Mouse (Mus musculus) forebrain, embryonic 12.5 days (tissue): ENCODE data around the gene Gpr1. TPM values are rescaled to one million over a fixed set of nuclear protein-coding genes. Genes with fewer than 3 reads are reported as not detected.
A peak's percentile ranks its signal among the peaks of the same experiment; 100 is the strongest.

Experiments
- ATAC-seq: fragments of 200-750 bp; cut with Nextera tagmentation; 2 replicates; pipeline ENCODE4 v1.8.0; 2017; ENCODE audit warnings: moderate TSS enrichment; ENCODE audit not compliant: low FRiP score
- H3K27ac ChIP-seq: fragments of 300-500 bp; sonication (generic); 2 replicates; pipeline ENCODE4 v1.5.1; 2016; ENCODE audit warnings: mild to moderate bottlenecking
- H3K27me3 ChIP-seq: fragments of 300-500 bp; sonication (generic); 2 replicates; pipeline ENCODE4 v1.6.1; 2016; ENCODE audit warnings: mild to moderate bottlenecking
- H3K36me3 ChIP-seq: fragments of 300-500 bp; sonication (generic); replicated peaks from 2 replicates; pipeline ENCODE4 v1.6.1; 2016; ENCODE audit warnings: mild to moderate bottlenecking
- H3K4me1 ChIP-seq: fragments of 300-500 bp; sonication (generic); 2 replicates; pipeline ENCODE4 v1.6.1; 2016
- H3K4me2 ChIP-seq: fragments of 300-500 bp; sonication (generic); 2 replicates; pipeline ENCODE4 v1.6.1; 2016; ENCODE audit warnings: mild to moderate bottlenecking, moderate library complexity
- H3K4me3 ChIP-seq: fragments of 300-500 bp; sonication (generic); replicated peaks from 2 replicates; pipeline ENCODE4 v1.5.1; 2016; ENCODE audit warnings: mild to moderate bottlenecking
- H3K9ac ChIP-seq: fragments of 300-500 bp; sonication (generic); 2 replicates; pipeline ENCODE4 v1.6.1; 2016; ENCODE audit warnings: mild to moderate bottlenecking
- H3K9me3 ChIP-seq: fragments of 300-500 bp; sonication (generic); 2 replicates; pipeline ENCODE4 v1.6.1; 2016
- WGBS: fragments of 180-500 bp; shearing (Covaris S2); methylation state at CpG from one replicate; pipeline ENCODE4 v1.1.7; 2016; 5-methylcytosine and 5-hydroxymethylcytosine counted together
- polyA plus RNA-seq: library from polyadenylated mRNA; unstranded; fragments of >200 nt; fragmentation: Nextera tagmentation; extraction: Ambion mirVana; gene quantifications from 2 replicates; pipeline ENCODE4 v1.2.1, GENCODE M21; 2016

Gpr1 gene
- 0.36 and 0.59 TPM in 2 replicates for polyA plus RNA-seq

DNA sequence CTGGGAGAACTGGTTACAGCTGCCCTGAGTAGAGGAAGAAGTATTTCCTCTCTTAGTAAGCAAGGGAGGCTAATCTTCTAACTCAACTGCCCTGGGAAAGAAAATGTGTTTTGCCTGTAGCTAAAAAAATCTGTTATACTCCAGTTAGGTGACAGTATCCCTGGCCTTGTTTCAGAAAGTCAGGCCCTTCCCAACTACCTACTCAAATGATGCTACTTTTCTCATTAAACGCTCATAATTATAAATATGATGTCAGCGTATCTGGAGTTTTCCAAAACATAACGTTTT is at the start of gene Gpr1:
Gene Gpr1, minus strand, starts transcription at position 273 of the 288 bp plus-strand sequence.
- H3K27me3 ChIP-seq: no peaks in the 10 kb centered on the region
- 0 out of 2 replicates have a peak within 1 kb of the TSS, but pooled peaks have one; percentile 13 for H3K27ac ChIP-seq
- peak within 1 kb of the TSS; percentile 48 for H3K4me2 ChIP-seq
- WGBS: 32% methylated on average over 3 of the region's 3 CpGs
- peak within 1 kb of the TSS; percentile 12; the same call in 1 of the 2 replicates for H3K9ac ChIP-seq
- peak within 1 kb of the TSS; percentile 22; the same call in 1 of the 2 replicates for H3K4me3 ChIP-seq
- H3K36me3 ChIP-seq: no peaks in the 10 kb centered on the region
- H3K4me1 ChIP-seq: peaks cover 18% of the 10 kb centered on the region
- H3K9me3 ChIP-seq: peaks cover 4% of the 10 kb centered on the region; the same call in 1 of the 2 replicates
- no peak for ATAC-seq

DNA sequence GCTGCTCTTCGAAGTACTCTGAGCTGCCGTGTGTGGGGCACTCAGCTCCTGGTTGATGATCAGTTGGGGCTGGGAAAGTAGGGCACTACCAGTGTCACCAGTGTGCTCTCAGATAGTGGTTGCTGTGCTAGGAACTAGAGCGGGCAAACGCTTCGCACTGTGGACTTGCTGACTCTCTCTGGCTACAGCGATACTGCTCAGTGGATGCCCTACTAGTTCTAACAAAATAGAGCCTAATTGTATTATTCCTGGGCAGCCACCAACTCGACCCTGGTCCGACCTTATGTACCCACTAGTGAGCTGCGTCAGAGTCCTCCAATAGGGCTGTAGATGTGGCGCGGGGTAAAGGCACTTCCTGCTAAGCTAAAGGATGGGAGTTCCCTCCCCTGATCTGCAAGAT is 49.3 kb upstream of the Gpr1 start:
- no peak overlapping the region for H3K4me3 ChIP-seq
- 43% methylated on average over 11 of the region's 11 CpGs for WGBS
- no peak overlapping the region for H3K4me2 ChIP-seq
- H3K9ac ChIP-seq: no peak overlapping the region
- no peaks in the 10 kb centered on the region for H3K4me1 ChIP-seq
- no peak overlapping the region for H3K27ac ChIP-seq
- peaks cover 63% of the 10 kb centered on the region for H3K27me3 ChIP-seq
- no peaks in the 10 kb centered on the region for H3K36me3 ChIP-seq
- ATAC-seq: no peak
- H3K9me3 ChIP-seq: no peaks in the 10 kb centered on the region

DNA sequence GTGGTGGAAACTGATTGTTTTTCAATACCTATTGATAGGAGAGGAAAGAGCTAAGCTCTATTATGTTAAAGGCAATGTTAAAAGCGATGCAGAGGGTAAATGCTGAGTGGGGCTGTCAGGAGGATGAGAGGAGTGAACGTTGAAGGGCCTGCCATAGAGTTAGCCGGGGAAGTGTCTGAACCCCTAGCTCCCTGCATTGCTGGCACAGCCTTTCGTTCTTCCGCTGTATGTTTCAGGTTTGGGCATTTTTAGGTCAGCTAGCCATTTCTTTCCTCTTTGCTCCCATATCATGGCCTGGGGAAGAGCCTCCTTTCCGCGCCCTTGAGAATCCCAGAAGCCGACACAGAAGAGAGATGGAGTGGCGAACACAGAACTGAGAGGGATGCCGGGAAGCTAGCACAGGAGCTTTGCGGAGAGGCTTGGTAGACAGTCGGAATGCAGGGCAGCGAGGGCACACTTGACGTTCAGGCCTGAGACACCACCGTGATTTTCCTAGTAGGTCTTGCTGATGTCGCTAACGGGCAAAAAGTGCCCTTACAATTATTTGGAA is 46.8 kb upstream of the Gpr1 start:
- Histone ChIP-seq H3K36me3 (no peaks in the 10 kb centered on the region), H3K9ac (no peak overlapping the region), H3K27me3 (peaks cover 69% of the 10 kb centered on the region), H3K4me3 (no peak overlapping the region), H3K4me2 (no peak overlapping the region), H3K9me3 (no peaks in the 10 kb centered on the region), H3K27ac (no peak overlapping the region), H3K4me1 (peaks cover 7% of the 10 kb centered on the region)
- 36% methylated on average over 17 of the region's 17 CpGs for WGBS
- ATAC-seq: no peak

DNA sequence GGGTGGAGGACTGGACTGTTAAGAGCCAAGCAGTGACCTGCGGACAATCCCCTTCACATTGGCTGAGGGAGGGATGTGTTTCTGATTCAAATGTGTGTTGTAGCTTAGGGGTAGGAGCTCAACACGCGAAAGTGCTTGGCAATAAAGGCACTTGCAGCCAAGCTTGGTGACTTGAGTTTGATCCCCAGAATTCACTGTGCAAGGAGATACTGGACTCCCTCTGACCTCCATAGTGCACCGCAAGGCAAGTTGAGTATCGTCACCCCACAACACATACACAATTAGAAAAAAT is 46.3 kb upstream of the Gpr1 start:
- H3K4me2 ChIP-seq: no peak overlapping the region
- peaks cover 71% of the 10 kb centered on the region for H3K27me3 ChIP-seq
- H3K27ac ChIP-seq: no peak overlapping the region
- 56% methylated on average over 5 of the region's 5 CpGs for WGBS
- H3K9me3 ChIP-seq: no peaks in the 10 kb centered on the region
- H3K4me3 ChIP-seq: no peak overlapping the region
- H3K36me3 ChIP-seq: no peaks in the 10 kb centered on the region
- H3K9ac ChIP-seq: no peak overlapping the region
- peaks cover 11% of the 10 kb centered on the region for H3K4me1 ChIP-seq
- ATAC-seq: no peak

DNA sequence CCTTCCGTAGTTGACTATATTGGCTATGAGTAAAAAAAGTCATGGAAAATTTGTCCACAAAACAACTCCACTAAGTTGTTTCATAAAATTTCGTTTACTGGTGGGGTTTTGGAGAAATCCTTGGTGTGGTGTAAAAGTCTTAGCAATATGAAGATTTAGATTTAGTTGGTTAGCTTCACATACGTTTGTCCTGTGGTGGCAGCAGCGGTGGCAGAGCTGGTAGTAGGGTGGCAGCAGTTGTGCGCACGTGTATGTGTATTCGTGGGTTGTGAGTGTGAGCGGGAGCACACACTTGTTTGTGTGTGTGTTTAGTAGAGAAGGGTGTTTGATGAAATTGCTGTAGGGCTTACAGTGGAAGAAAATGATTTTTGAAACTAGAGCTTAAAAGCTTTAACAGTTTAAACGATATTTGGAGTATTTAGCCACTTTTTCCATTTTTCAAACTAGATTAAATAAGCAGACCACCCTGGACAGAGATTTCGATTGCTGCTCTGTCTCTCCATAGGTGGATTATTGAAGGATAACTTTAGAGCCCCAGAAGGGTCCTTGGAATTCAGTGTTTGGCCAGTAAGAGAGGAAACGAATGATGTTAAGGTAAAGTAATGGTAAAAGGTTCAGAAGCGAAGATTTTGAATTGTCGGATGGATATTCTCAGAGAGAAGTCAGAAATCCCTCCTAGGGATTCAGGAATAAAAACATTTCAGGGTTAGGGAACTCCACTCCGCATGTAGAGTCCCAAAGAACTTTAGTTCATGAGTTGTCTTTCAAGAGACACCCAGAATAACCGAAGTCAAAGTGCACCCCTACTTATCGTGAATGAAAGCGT is 45.8 kb upstream of the Gpr1 start:
- Histone ChIP-seq H3K4me2 (no peak overlapping the region), H3K4me1 (peaks cover 17% of the 10 kb centered on the region), H3K9ac (no peak overlapping the region), H3K4me3 (no peak overlapping the region), H3K27me3 (peaks cover 76% of the 10 kb centered on the region), H3K27ac (no peak overlapping the region), H3K9me3 (no peaks in the 10 kb centered on the region), H3K36me3 (no peaks in the 10 kb centered on the region)
- 44% methylated on average over 17 of the region's 17 CpGs for WGBS
- no peak for ATAC-seq

DNA sequence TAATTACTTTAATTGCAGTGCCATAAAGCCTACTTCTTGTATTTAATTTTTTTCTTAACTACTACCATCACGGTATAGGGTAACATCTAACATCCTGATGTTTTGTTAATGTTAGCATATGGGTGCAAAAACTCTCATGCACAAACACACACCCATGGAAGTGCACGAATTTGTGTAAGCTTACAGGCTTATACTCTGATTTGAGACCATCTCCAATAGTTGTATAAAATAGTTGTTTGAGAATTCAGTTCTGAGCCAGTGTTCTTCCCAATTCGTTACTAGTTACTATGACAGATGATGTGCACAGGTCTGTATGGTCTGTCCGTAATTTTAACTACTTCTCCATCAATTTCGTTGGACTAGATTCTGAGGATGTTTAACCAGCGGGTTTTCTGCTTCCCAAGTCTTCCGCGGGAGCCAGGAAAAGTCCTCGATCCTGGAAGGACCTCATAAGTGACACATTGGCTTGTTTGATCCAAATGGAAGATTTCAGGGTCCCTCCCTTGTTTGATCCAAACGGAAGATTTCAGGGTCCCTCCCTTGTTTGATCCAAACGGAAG is 45.0 kb upstream of the Gpr1 start:
- no peak for ATAC-seq
- peaks cover 21% of the 10 kb centered on the region for H3K4me1 ChIP-seq
- 42% methylated on average over 11 of the region's 11 CpGs for WGBS
- H3K9me3 ChIP-seq: no peaks in the 10 kb centered on the region
- H3K4me3 ChIP-seq: no peak overlapping the region
- no peak overlapping the region for H3K4me2 ChIP-seq
- H3K9ac ChIP-seq: no peak overlapping the region
- no peak overlapping the region for H3K27ac ChIP-seq
- H3K36me3 ChIP-seq: no peaks in the 10 kb centered on the region
- H3K27me3 ChIP-seq: peaks cover 76% of the 10 kb centered on the region

DNA sequence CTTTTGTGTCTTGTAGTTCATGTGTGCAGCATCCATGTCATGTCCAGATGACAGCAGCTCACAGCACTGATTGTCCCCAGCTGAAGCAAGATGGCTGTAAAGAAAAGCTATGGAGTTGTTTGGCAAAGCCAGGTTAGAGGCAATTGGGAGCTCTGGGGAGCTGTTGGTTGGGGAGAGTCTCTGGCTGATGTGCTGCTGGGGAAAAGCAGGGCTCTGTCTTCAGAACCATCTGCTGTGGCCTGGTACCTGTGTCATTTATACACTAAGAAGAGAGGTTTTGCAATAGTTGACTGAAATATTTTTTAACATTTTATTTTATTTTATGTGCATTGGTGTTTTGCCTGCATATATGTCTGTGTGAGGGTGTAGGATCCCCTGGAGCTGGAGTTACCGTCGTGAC is 44.2 kb upstream of the Gpr1 start:
- Histone ChIP-seq H3K9ac (no peak overlapping the region), H3K9me3 (no peaks in the 10 kb centered on the region), H3K4me1 (peaks cover 22% of the 10 kb centered on the region), H3K27me3 (peaks cover 73% of the 10 kb centered on the region), H3K27ac (no peak overlapping the region), H3K4me2 (no peak overlapping the region), H3K4me3 (no peak overlapping the region), H3K36me3 (no peaks in the 10 kb centered on the region)
- no peak for ATAC-seq
- 49% methylated on average over 2 of the region's 2 CpGs for WGBS

DNA sequence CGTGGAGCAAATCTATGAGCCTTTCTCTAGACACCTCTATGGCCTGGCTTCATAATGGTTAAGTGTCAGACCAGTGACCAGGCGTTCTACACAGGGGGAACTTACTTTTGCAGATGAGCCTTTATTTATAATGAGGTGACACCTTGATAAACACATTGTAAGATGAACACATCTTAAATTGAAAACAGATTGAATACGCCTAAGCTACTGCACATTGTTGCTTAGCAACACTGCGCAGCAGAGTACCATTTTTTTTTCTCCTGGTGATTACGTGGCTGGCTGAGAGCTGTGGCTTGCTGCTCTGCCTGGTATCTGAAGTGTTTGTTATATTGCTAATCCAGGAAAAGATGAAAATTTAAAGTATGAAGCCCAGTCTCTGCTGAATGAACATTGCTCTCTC is 41.7 kb upstream of the Gpr1 start:
- WGBS: 12% methylated on average over 5 of the region's 5 CpGs
- Histone ChIP-seq H3K36me3 (no peaks in the 10 kb centered on the region), H3K27ac (peak overlapping the region; percentile 75), H3K4me2 (no peak overlapping the region), H3K4me1 (peaks cover 34% of the 10 kb centered on the region), H3K9me3 (no peaks in the 10 kb centered on the region), H3K4me3 (no peak overlapping the region), H3K27me3 (peaks cover 80% of the 10 kb centered on the region), H3K9ac (no peak overlapping the region)
- peak; percentile 60; the same call in 1 of the 2 replicates for ATAC-seq

DNA sequence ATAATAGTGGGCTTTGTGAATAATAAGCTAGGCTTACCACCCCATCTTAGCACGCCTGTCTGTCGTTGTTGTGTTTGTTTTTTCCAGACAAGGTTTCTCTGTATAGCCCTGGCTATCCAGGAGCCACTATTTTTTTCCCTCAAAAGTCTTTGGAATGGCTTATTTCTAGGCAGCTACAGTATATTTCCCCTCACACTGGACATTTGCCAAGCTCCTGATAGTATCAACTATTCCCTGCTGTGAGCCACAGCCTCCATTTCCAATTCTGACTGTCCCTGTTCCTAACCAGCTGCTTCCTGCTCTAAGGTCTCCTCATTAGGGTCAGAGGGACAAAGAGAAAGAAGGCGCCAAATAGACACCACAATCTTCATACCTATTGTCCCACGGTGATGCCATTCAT is 40.8 kb upstream of the Gpr1 start:
- 9% methylated on average over 4 of the region's 4 CpGs for WGBS
- peak; percentile 13; the same call in 1 of the 2 replicates for ATAC-seq

DNA sequence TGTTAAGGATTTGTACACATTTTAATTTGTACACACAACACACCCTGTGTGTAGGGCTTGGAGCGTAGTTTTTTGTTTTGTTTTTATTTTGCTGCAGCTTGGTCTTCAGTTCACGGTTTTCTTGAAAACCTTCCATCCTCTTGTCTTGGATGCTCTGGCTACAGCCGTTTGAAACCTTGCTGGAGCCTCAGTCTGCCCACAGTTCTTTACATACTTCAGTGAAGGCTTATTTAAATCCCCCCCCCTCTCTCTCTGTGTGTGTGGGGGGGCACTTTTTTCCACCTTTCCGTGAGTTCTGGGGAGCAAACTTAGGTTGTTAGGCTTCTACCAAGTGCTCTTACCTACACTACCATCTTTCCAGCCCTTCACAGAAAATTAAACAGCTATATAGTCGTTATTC is 38.9 kb upstream of the Gpr1 start:
- Histone ChIP-seq H3K9me3 (no peaks in the 10 kb centered on the region), H3K27me3 (peaks cover 82% of the 10 kb centered on the region), H3K4me2 (peak overlapping the region; percentile 26), H3K4me3 (no peak overlapping the region), H3K9ac (no peak overlapping the region), H3K27ac (peak overlapping the region; percentile 66), H3K4me1 (peaks cover 44% of the 10 kb centered on the region), H3K36me3 (no peaks in the 10 kb centered on the region)
- ATAC-seq: no peak
- 22% methylated on average over 5 of the region's 5 CpGs for WGBS

More for the DNA sequence above, 40.8 kb upstream of the Gpr1 start:
- Histone ChIP-seq H3K4me2 (no peak overlapping the region), H3K9ac (no peak overlapping the region), H3K4me1 (peaks cover 34% of the 10 kb centered on the region), H3K36me3 (no peaks in the 10 kb centered on the region), H3K9me3 (no peaks in the 10 kb centered on the region), H3K27me3 (peaks cover 77% of the 10 kb centered on the region), H3K27ac (peak overlapping the region; percentile 75), H3K4me3 (no peak overlapping the region)

DNA sequence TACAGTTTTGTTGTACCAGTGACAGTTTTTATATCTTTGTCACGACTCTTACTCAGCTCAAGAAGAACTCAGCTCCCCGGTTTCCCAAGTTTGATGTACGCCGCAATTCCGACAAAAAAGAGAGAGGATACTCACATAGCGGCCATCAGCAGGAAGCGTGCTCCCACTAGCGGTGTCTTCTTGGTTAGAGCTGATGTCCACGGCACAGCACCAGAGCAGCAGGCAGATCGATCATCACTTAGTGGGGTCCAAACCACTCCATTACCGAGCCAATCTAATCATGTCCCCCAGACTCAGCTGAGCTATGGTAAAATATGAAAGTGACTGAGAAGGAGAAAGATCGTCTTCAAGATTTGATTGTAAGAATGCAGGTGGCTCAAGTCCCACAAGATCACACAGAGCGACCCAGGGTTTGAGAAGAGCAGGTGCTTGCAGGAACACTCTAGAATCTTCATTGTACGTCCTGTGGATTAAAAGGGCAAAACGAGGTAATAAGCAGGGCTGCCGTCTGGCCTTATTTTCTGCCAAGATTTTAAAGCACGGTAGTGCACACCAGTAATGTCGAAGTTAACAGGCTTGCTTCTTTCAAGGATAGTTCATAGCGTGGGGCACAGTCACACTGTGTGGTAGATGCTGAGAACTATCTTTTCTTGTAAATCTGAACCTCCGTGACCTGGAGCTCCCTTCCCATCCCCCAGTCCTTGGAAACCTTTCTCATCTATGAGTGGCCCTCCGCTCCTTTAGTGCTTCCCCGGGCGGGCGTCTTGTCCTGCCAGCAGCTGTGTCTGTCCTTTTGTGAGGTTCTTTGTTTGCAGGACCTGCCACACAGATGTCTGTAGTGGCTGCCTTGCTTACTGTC is 38.2 kb upstream of the Gpr1 start:
- 0 out of 2 replicates have a peak overlapping the region, but pooled peaks have one; percentile 4 for H3K4me3 ChIP-seq
- peak; percentile 63 for ATAC-seq
- peaks cover 78% of the 10 kb centered on the region for H3K27me3 ChIP-seq
- H3K36me3 ChIP-seq: no peaks in the 10 kb centered on the region
- peaks cover 51% of the 10 kb centered on the region for H3K4me1 ChIP-seq
- H3K4me2 ChIP-seq: peak overlapping the region; percentile 26
- H3K27ac ChIP-seq: peak overlapping the region; percentile 66
- no peak overlapping the region for H3K9ac ChIP-seq
- 26% methylated on average over 24 of the region's 24 CpGs for WGBS
- no peaks in the 10 kb centered on the region for H3K9me3 ChIP-seq

DNA sequence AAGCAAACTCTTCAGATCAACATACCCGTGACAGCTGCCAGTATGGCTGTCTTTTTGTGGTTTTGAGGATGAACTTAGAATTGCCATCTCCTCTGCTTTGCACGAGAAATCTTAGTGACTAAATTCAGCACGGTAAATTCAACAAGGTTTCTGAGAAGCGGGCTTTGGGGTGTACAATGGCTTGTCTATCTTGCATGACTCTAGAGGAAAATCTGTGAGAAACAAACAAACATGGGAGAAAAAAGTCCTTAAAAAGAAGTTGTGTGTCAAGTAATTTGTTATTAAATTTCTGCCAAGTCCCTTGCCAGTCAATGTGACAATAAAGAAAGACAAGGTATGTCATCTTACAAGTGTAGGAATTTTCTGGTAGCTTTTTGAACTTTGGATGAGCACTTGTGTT is 34.9 kb upstream of the Gpr1 start:
- ATAC-seq: no peak
- Histone ChIP-seq H3K36me3 (no peaks in the 10 kb centered on the region), H3K27me3 (peaks cover 54% of the 10 kb centered on the region), H3K9me3 (no peaks in the 10 kb centered on the region), H3K4me1 (peaks cover 38% of the 10 kb centered on the region), H3K4me2 (no peak overlapping the region), H3K4me3 (no peak overlapping the region), H3K27ac (no peak overlapping the region), H3K9ac (no peak overlapping the region)
- 50% methylated on average over 4 of the region's 4 CpGs for WGBS
